Mouse (Mus musculus): ENCODE data around the gene Spg7. TPM values are rescaled to one million over a fixed set of nuclear protein-coding genes. Genes with fewer than 3 reads are reported as not detected.

Spg7 gene
- polyA plus RNA-seq, 1 experiment from 2014 or later: 63.7 TPM

- no peak for ATAC-seq (ENCODE audit: insufficient number of reproducible peaks, insufficient read depth, low FRiP score, low TSS enrichment, low read depth)
- Histone ChIP-seq H3K4me2 (peak overlapping the region; percentile 66), H3K4me3 (replicated peaks) (peak overlapping the region; percentile 92; the same call in 1 of the 2 replicates), H3K9me3 (no peaks in the 10 kb centered on the region), H3K4me1 (replicated peaks) (peaks cover 23% of the 10 kb centered on the region), H3K27me3 (no peaks in the 10 kb centered on the region), H3K9ac (replicated peaks) (peak overlapping the region; percentile 93; the same call in 1 of the 2 replicates), H3K27ac (no peak overlapping the region), H3K36me3 (peaks cover 15% of the 10 kb centered on the region)
- WGBS: 63% methylated on average over 4 of the region's 4 CpGs
Observed at GRCm38 (mm10) chr8:123064072-123064471, 1.3 kb downstream of the Spg7 start.

GRCm38 (mm10) chr8:123064809-123065213 lies 2.1 kb downstream of the Spg7 start:
- H3K27ac ChIP-seq: peak overlapping the region; percentile 93
- H3K9me3 ChIP-seq: no peaks in the 10 kb centered on the region
- peaks cover 23% of the 10 kb centered on the region for H3K4me1 ChIP-seq (replicated peaks)
- H3K4me2 ChIP-seq: peak overlapping the region; percentile 66
- WGBS: 2% methylated on average over 14 of the region's 14 CpGs
- ATAC-seq (ENCODE audit: insufficient number of reproducible peaks, insufficient read depth, low FRiP score, low TSS enrichment, low read depth): no peak
- peaks cover 18% of the 10 kb centered on the region for H3K36me3 ChIP-seq
- no peaks in the 10 kb centered on the region for H3K27me3 ChIP-seq
- peak overlapping the region; percentile 93 for H3K9ac ChIP-seq (replicated peaks)
- H3K4me3 ChIP-seq (replicated peaks): peak overlapping the region; percentile 92

- Histone ChIP-seq H3K4me1 (replicated peaks) (peaks cover 23% of the 10 kb centered on the region), H3K4me3 (replicated peaks) (peak overlapping the region; percentile 92), H3K27ac (peak overlapping the region; percentile 93), H3K27me3 (no peaks in the 10 kb centered on the region), H3K4me2 (peak overlapping the region; percentile 66), H3K9me3 (no peaks in the 10 kb centered on the region), H3K36me3 (peaks cover 23% of the 10 kb centered on the region), H3K9ac (replicated peaks) (peak overlapping the region; percentile 93)
- peak; percentile 92 for ATAC-seq (ENCODE audit: insufficient number of reproducible peaks, insufficient read depth, low FRiP score, low TSS enrichment, low read depth)
- under 1% methylated on average over 84 of the region's 84 CpGs for WGBS
Observed at GRCm38 (mm10) chr8:123065214-123066100, 2.7 kb downstream of the Spg7 start.

GRCm38 (mm10) chr8:123066101-123066683 lies 3.5 kb downstream of the Spg7 start:
- WGBS: 37% methylated on average over 7 of the region's 7 CpGs
- no peak for ATAC-seq (ENCODE audit: insufficient number of reproducible peaks, insufficient read depth, low FRiP score, low TSS enrichment, low read depth)

GRCm38 (mm10) chr8:123071176-123071575 lies 8.4 kb downstream of the Spg7 start:
- peaks cover 11% of the 10 kb centered on the region for H3K4me1 ChIP-seq (replicated peaks)
- H3K27ac ChIP-seq: no peak overlapping the region
- H3K27me3 ChIP-seq: no peaks in the 10 kb centered on the region
- H3K4me3 ChIP-seq (replicated peaks): no peak overlapping the region
- no peak overlapping the region for H3K9ac ChIP-seq (replicated peaks)
- H3K9me3 ChIP-seq: no peaks in the 10 kb centered on the region
- 83% methylated on average over 4 of the region's 4 CpGs for WGBS
- peaks cover 77% of the 10 kb centered on the region for H3K36me3 ChIP-seq
- H3K4me2 ChIP-seq: no peak overlapping the region
- no peak for ATAC-seq (ENCODE audit: insufficient number of reproducible peaks, insufficient read depth, low FRiP score, low TSS enrichment, low read depth)

More at GRCm38 (mm10) chr8:123066101-123066683, 3.5 kb downstream of the Spg7 start:
- no peaks in the 10 kb centered on the region for H3K27me3 ChIP-seq
- H3K4me3 ChIP-seq (replicated peaks): peak overlapping the region; percentile 92
- H3K4me2 ChIP-seq: peak overlapping the region; percentile 66
- H3K9me3 ChIP-seq: no peaks in the 10 kb centered on the region
- peak overlapping the region; percentile 93 for H3K27ac ChIP-seq
- peaks cover 23% of the 10 kb centered on the region for H3K4me1 ChIP-seq (replicated peaks)
- H3K9ac ChIP-seq (replicated peaks): peak overlapping the region; percentile 93
- peaks cover 28% of the 10 kb centered on the region for H3K36me3 ChIP-seq

- H3K36me3 ChIP-seq: peaks cover 95% of the 10 kb centered on the region
- no peak overlapping the region for H3K27ac ChIP-seq
- H3K4me1 ChIP-seq (replicated peaks): no peaks in the 10 kb centered on the region
- no peak overlapping the region for H3K9ac ChIP-seq (replicated peaks)
- no peak overlapping the region for H3K4me3 ChIP-seq (replicated peaks)
- ATAC-seq (ENCODE audit: insufficient number of reproducible peaks, insufficient read depth, low FRiP score, low TSS enrichment, low read depth): no peak
- H3K27me3 ChIP-seq: no peaks in the 10 kb centered on the region
- WGBS: 84% methylated on average over 6 of the region's 6 CpGs
- no peak overlapping the region for H3K4me2 ChIP-seq
- no peaks in the 10 kb centered on the region for H3K9me3 ChIP-seq
Observed at GRCm38 (mm10) chr8:123077213-123077612, 14.5 kb downstream of the Spg7 start.

GRCm38 (mm10) chr8:123082993-123083392 lies 20.3 kb downstream of the Spg7 start:
- no peak overlapping the region for H3K4me3 ChIP-seq (replicated peaks)
- no peaks in the 10 kb centered on the region for H3K27me3 ChIP-seq
- H3K9me3 ChIP-seq: no peaks in the 10 kb centered on the region
- no peaks in the 10 kb centered on the region for H3K4me1 ChIP-seq (replicated peaks)
- H3K9ac ChIP-seq (replicated peaks): no peak overlapping the region
- no peak for ATAC-seq (ENCODE audit: insufficient number of reproducible peaks, insufficient read depth, low FRiP score, low TSS enrichment, low read depth)
- peaks cover 95% of the 10 kb centered on the region for H3K36me3 ChIP-seq
- no peak overlapping the region for H3K27ac ChIP-seq
- no peak overlapping the region for H3K4me2 ChIP-seq
- WGBS: 82% methylated on average over 6 of the region's 6 CpGs

GRCm38 (mm10) chr8:123083610-123084009 lies 20.9 kb downstream of the Spg7 start:
- Histone ChIP-seq H3K27me3 (no peaks in the 10 kb centered on the region), H3K9me3 (no peaks in the 10 kb centered on the region), H3K27ac (no peak overlapping the region), H3K36me3 (peaks cover 99% of the 10 kb centered on the region), H3K4me1 (replicated peaks) (no peaks in the 10 kb centered on the region), H3K9ac (replicated peaks) (no peak overlapping the region), H3K4me3 (replicated peaks) (no peak overlapping the region), H3K4me2 (no peak overlapping the region)
- 94% methylated on average over 12 of the region's 12 CpGs for WGBS
- no peak for ATAC-seq (ENCODE audit: insufficient number of reproducible peaks, insufficient read depth, low FRiP score, low TSS enrichment, low read depth)

GRCm38 (mm10) chr8:123087289-123087688 lies 24.5 kb downstream of the Spg7 start:
- no peak for ATAC-seq (ENCODE audit: insufficient number of reproducible peaks, insufficient read depth, low FRiP score, low TSS enrichment, low read depth)
- H3K27ac ChIP-seq: no peak overlapping the region
- H3K9me3 ChIP-seq: no peaks in the 10 kb centered on the region
- no peak overlapping the region for H3K4me3 ChIP-seq (replicated peaks)
- H3K9ac ChIP-seq (replicated peaks): no peak overlapping the region
- peaks cover 99% of the 10 kb centered on the region for H3K36me3 ChIP-seq
- H3K4me2 ChIP-seq: no peak overlapping the region
- WGBS: 91% methylated on average over 9 of the region's 9 CpGs
- H3K4me1 ChIP-seq (replicated peaks): no peaks in the 10 kb centered on the region
- H3K27me3 ChIP-seq: no peaks in the 10 kb centered on the region

GRCm38 (mm10) chr8:123097216-123097615 lies 34.5 kb downstream of the Spg7 start:
- Histone ChIP-seq H3K4me2 (no peak overlapping the region), H3K27ac (no peak overlapping the region), H3K4me3 (replicated peaks) (no peak overlapping the region), H3K9me3 (no peaks in the 10 kb centered on the region), H3K27me3 (no peaks in the 10 kb centered on the region), H3K9ac (replicated peaks) (no peak overlapping the region), H3K36me3 (peaks cover 53% of the 10 kb centered on the region), H3K4me1 (replicated peaks) (0 out of 2 replicates have a peak, but pooled peaks cover 2% of the 10 kb centered on the region)
- no peak for ATAC-seq (ENCODE audit: insufficient number of reproducible peaks, insufficient read depth, low FRiP score, low TSS enrichment, low read depth)
- WGBS: 88% methylated on average over 11 of the region's 11 CpGs

- 80% methylated on average over 12 of the region's 12 CpGs for WGBS
- no peak overlapping the region for H3K9ac ChIP-seq (replicated peaks)
- H3K27me3 ChIP-seq: no peaks in the 10 kb centered on the region
- H3K4me1 ChIP-seq (replicated peaks): 0 out of 2 replicates have a peak, but pooled peaks cover 2% of the 10 kb centered on the region
- peaks cover 49% of the 10 kb centered on the region for H3K36me3 ChIP-seq
- no peak overlapping the region for H3K4me3 ChIP-seq (replicated peaks)
- ATAC-seq (ENCODE audit: insufficient number of reproducible peaks, insufficient read depth, low FRiP score, low TSS enrichment, low read depth): no peak
- no peak overlapping the region for H3K4me2 ChIP-seq
- no peaks in the 10 kb centered on the region for H3K9me3 ChIP-seq
- H3K27ac ChIP-seq: no peak overlapping the region
Observed at GRCm38 (mm10) chr8:123097786-123098584, 35.2 kb downstream of the Spg7 start.
